Mouse (Mus musculus): Measurements from ENCODE around the gene Gap43. TPM values are rescaled to one million over a fixed set of nuclear protein-coding genes. Genes with fewer than 3 reads are reported as not detected.

The Gap43 gene
- polyA plus RNA-seq (2015; fragmentation: Nextera tagmentation; extraction: Ambion mirVana): 14.2 and 21.2 TPM in 2 replicates

GRCm38 (mm10) chr16:42340021-42340768 lies at the start of gene Gap43:
Gap43 (minus strand) TSS chr16:42340651.

Small RNA genes lying within 50 kb of the gene (microRNA-seq; reads per million reads assigned to microRNA genes)
- 1.8 to 5.5 reads per million in 2 experiments for gene Mir6540

Data from skeletal muscle tissue, postnatal 0 days (tissue).